Mouse (Mus musculus) ES-E14 (cell line): ENCODE results near the gene Csn1s2a. TPM values are rescaled to one million over a fixed set of nuclear protein-coding genes. Genes with fewer than 3 reads are reported as not detected.

Experiments used
- DNase-seq: peaks from one replicate; pipeline ENCODE4 v3.0.0-alpha.2; 2013; ENCODE audit warnings: low read depth, low spot score
- H3K27ac ChIP-seq: 2 replicates; pipeline ENCODE4 v1.5.1; 2012; ENCODE audit warnings: low read depth, mild to moderate bottlenecking, low read length, moderate library complexity, mixed read lengths; ENCODE audit not compliant: poor library complexity, insufficient read depth, severe bottlenecking
- H3K36me3 ChIP-seq: 2 replicates; pipeline ENCODE4 v1.6.1; 2012; ENCODE audit warnings: mild to moderate bottlenecking, low read length, moderate library complexity, mixed read lengths; ENCODE audit not compliant: control insufficient read depth, poor library complexity, insufficient read depth, severe bottlenecking
- H3K4me1 ChIP-seq, 2 experiments: fragments of 150-350 bp in 1 of 2; sonication (generic) in 1 of 2; 2 replicates each; pipeline ENCODE4 v1.6.1; 2012; ENCODE audit warnings: low read length in 2 of 2, mild to moderate bottlenecking in 1 of 2, mixed read lengths in 1 of 2; ENCODE audit not compliant: control insufficient read depth in 2 of 2, insufficient read depth in 2 of 2, poor library complexity in 1 of 2
- H3K4me3 ChIP-seq, 2 experiments: fragments of 150-350 bp in 1 of 2; sonication (generic) in 1 of 2; 2 replicates each; pipeline ENCODE4 v1.5.1; 2012; ENCODE audit warnings: low read length in 2 of 2, low read depth in 1 of 2, mild to moderate bottlenecking in 1 of 2, mixed read lengths in 1 of 2; ENCODE audit not compliant: insufficient read depth in 1 of 2, poor library complexity in 1 of 2, severe bottlenecking in 1 of 2
- H3K9ac ChIP-seq: 2 replicates; pipeline ENCODE4 v1.6.1; 2012; ENCODE audit warnings: low read depth, mild to moderate bottlenecking, low read length, mixed read lengths; ENCODE audit not compliant: poor library complexity, insufficient read depth, severe bottlenecking
- H3K9me3 ChIP-seq: fragments of 150-350 bp; sonication (generic); 2 replicates; pipeline ENCODE4 v1.6.1; 2012; ENCODE audit warnings: low read depth, mild to moderate bottlenecking, low read length; ENCODE audit not compliant: control insufficient read depth, insufficient read depth
- CHD2 ChIP-seq: IDR thresholded peaks from 2 replicates; pipeline ENCODE4 v1.6.1; 2014; ENCODE audit warnings: mild to moderate bottlenecking, low read depth, low read length, inconsistent platforms
- HCFC1 ChIP-seq: IDR thresholded peaks from 2 replicates; pipeline ENCODE4 v1.6.1; 2012; ENCODE audit warnings: low read length, inconsistent platforms, borderline replicate concordance; ENCODE audit not compliant: insufficient read depth
- MAFK ChIP-seq: IDR thresholded peaks from 2 replicates; pipeline ENCODE4 v1.6.1; 2014; ENCODE audit warnings: mild to moderate bottlenecking, low read depth, low read length, inconsistent platforms; ENCODE audit not compliant: insufficient read depth
- ZC3H11A ChIP-seq: IDR thresholded peaks from 2 replicates; pipeline ENCODE4 v1.6.1; 2012; ENCODE audit warnings: low read depth, mild to moderate bottlenecking, inconsistent platforms, low read length, borderline replicate concordance
- ZNF384 ChIP-seq: IDR thresholded peaks from 2 replicates; pipeline ENCODE4 v1.6.1; 2012; ENCODE audit warnings: low read depth, low read length, inconsistent platforms
- in situ Hi-C, 2 experiments: fragments of 600-800 bp; cut with MboI; formaldehyde crosslinking; loops; one replicate each; pipeline ENCODE4 v1.15.1; 2025; ENCODE audit warnings: low sequenced_read_pairs in 2 of 2, inconsistent platforms in 1 of 2; ENCODE audit not compliant: unreplicated experiment in 2 of 2
- total RNA-seq: library from RNA; depleted of rRNA; stranded (reverse); fragments of 300-350 nt; gene quantifications from 2 replicates; pipeline ENCODE4 v1.2.3, GENCODE M21; 2012; rRNA removed

Csn1s2a gene
- total RNA-seq, 1 experiment, result not detected

DNA sequence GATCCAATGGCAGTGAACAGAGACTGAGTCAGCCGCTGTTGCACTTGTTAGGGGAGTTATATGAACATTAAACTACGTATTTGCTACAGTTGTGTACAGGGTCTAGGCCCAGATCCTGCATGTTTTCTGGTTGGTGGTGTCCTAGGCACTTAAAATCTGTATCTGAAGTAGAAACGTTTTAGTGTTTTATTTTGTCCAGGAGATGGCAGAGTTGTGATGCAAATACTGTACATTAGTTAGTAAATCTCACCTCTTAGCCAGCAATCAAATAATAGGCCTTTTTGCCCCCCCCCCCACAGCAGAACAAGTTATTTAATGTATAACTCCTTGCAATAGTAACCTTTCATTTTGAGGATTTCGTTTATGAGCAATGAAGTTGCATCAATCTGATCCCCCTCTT, 8.4 kb downstream of the Csn1s2a start:
- Histone ChIP-seq H3K4me1 (no peaks in the 10 kb centered on the region), H3K27ac (no peak overlapping the region), H3K36me3 (no peaks in the 10 kb centered on the region), H3K9ac (no peak overlapping the region), H3K4me3 (no peak overlapping the region), H3K9me3 (no peaks in the 10 kb centered on the region)
- in situ Hi-C loops, result no loop called here
- TF ChIP-seq MAFK, result no peak
- no peak for TF ChIP-seq ZNF384
- TF ChIP-seq HCFC1, result no peak
- no peak for TF ChIP-seq CHD2
- TF ChIP-seq ZC3H11A, result no peak
- no peak for DNase-seq

DNA sequence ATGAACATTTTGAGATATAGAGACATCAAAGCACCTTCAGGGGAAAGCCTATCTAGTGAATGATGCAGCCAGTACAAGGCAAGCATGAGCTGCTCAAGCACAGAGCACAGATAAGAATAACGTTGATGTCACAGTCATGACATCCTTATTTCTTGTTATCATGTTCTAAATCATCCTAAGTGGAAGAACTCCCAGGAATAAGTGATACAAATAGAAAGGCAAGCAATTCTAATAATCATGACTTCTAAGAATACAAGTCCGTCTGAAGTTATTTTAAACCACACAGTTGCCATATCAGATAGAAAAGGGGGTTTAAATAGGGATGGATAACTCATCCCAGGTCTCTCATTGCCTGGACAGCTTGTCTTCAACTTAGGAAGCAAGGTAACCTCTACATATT, 33.4 kb downstream of the Csn1s2a start, which contains the start of gene Csn1s2b:
Csn1s2b (plus strand) TSS at position 301 of the 400 bp plus-strand sequence.
- Histone ChIP-seq H3K27ac (no peak within 1 kb of the TSS), H3K36me3 (no peaks in the 10 kb centered on the region), H3K4me1 (no peaks in the 10 kb centered on the region), H3K9me3 (no peaks in the 10 kb centered on the region), H3K4me3 (no peak within 1 kb of the TSS), H3K9ac (no peak within 1 kb of the TSS)
- in situ Hi-C loops, result no loop called here
- no peak for TF ChIP-seq HCFC1
- no peak for TF ChIP-seq ZC3H11A
- TF ChIP-seq MAFK, result no peak
- no peak for TF ChIP-seq ZNF384
- no peak for TF ChIP-seq CHD2
- DNase-seq, result no peak

DNA sequence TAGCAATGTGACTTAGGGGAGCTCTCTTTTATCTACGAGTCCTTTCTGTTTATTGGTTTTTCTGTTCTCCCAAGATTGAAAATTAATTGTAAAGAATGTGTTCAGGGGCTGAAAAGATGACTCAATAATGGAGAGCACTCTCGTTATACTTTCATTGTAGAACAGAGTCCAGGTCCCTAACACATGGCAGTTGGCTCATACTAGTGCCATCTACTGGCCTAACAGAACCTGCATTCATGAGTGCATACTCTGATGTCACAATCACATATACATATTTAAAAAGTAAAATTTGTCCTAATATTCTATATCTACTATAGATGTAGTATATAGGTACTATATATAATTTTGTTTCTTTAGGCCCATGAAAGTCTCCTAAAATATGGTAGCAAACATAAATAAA, 34.9 kb downstream of the Csn1s2a start:
- in situ Hi-C loops, result no loop called here
- Histone ChIP-seq H3K27ac (no peak overlapping the region), H3K4me1 (no peaks in the 10 kb centered on the region)

DNA sequence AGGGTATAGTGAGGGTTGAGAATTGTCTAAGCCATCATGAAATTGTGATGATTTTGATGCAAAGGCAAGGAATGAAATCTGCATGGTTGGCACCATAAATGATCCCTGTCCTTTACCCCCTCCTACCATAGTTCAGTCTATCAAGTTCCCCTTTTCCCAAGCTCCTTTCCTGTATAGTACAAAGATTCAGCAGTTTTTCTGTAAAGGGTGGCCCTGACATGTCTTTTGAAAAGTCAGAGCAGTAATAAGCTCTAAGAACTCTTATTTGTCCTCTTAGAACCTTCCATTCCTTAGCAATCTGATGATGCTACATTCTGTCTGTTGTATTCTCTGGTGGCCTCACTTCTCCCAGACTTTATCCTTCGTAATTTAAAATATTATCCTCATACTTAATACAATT, 51.0 kb downstream of the Csn1s2a start, which contains the start of gene Prr27:
Prr27 (plus strand) TSS at position 301 of the 400 bp plus-strand sequence.
- TF ChIP-seq CHD2 (no peak), MAFK (no peak), HCFC1 (no peak), ZC3H11A (no peak), ZNF384 (no peak)
- DNase-seq, result no peak
- Histone ChIP-seq H3K9ac (no peak within 1 kb of the TSS), H3K4me1 (no peaks in the 10 kb centered on the region), H3K27ac (no peak within 1 kb of the TSS), H3K4me3 (no peak within 1 kb of the TSS), H3K36me3 (no peaks in the 10 kb centered on the region), H3K9me3 (no peaks in the 10 kb centered on the region)
- in situ Hi-C loops, result no loop called here

More for the DNA sequence above, 34.9 kb downstream of the Csn1s2a start:
- DNase-seq, result no peak
- TF ChIP-seq ZNF384 (no peak), CHD2 (no peak), HCFC1 (no peak), ZC3H11A (no peak), MAFK (no peak)
- Histone ChIP-seq H3K4me3 (no peak overlapping the region), H3K36me3 (no peaks in the 10 kb centered on the region), H3K9ac (no peak overlapping the region), H3K9me3 (no peaks in the 10 kb centered on the region)

Other genes starting within 250 kb of the Csn1s2a start
- not detected in 2 replicates for gene Sult1b1, start 236.4 kb upstream of the Csn1s2a start, total RNA-seq
- gene Sult1d1, start 205.5 kb upstream of the Csn1s2a start, total RNA-seq, result not detected in 2 replicates
- 0.18 TPM in 1 of 2 replicates, not detected in the other for gene Sult1e1, start 183.0 kb upstream of the Csn1s2a start, total RNA-seq
- gene Csn1s1, start 108.4 kb upstream of the Csn1s2a start, total RNA-seq, result not detected in 2 replicates
- not detected in 2 replicates for gene Csn2, start 74.9 kb upstream of the Csn1s2a start, total RNA-seq
- gene Csn1s2b, start 33.5 kb downstream of the Csn1s2a start, total RNA-seq, result not detected in 2 replicates
- not detected in 2 replicates for gene Prr27, start 51.1 kb downstream of the Csn1s2a start, total RNA-seq
- not detected in 2 replicates for gene Odam, start 110.5 kb downstream of the Csn1s2a start, total RNA-seq
- gene Csn3, start 151.0 kb downstream of the Csn1s2a start, total RNA-seq, result 1.6 and 2.2 TPM in 2 replicates
- gene 2310003L06Rik, start 194.9 kb downstream of the Csn1s2a start, total RNA-seq, result 1.3 and 2.7 TPM in 2 replicates
- gene Gm28434, start 194.9 kb downstream of the Csn1s2a start, total RNA-seq, result not detected in 2 replicates
- gene Cabs1, start 204.9 kb downstream of the Csn1s2a start, total RNA-seq, result 0.42 and 0.45 TPM in 2 replicates
- gene Smr3a, start 228.0 kb downstream of the Csn1s2a start, total RNA-seq, result not detected in 2 replicates